Mouse (Mus musculus) layer of hippocampus, adult 2 months (tissue): ENCODE measurements at regions not wholly inside any gene's neighbourhood (a gene's known extent, or its start where the extent isn't known, plus 50 kb on each side); places are given as distances from the start of the nearest gene placed in this dataset.
A peak's percentile ranks its signal among the peaks of the same experiment; 100 is the strongest.
"Not testable (repeated sequence)": the region's sequence is repeated elsewhere in the genome, so short reads cannot be mapped to it uniquely, and the experiment has no call there.

Source experiments
- DNase-seq, 2 experiments: peaks; one replicate each; pipeline ENCODE4 v3.0.0; 2022; ENCODE audit warnings: low spot score in 2 of 2
- H3K27ac ChIP-seq: fragments of 200-600 bp; 2 replicates; pipeline ENCODE4 v1.8.1; 2022
- H3K4me3 ChIP-seq: fragments of 200-600 bp; 2 replicates; pipeline ENCODE4 v1.8.1; 2022; ENCODE audit warnings: mild to moderate bottlenecking
- CTCF ChIP-seq: fragments of 200-600 bp; conservative IDR thresholded peaks from 2 replicates; pipeline ENCODE4 v1.8.1; 2022; ENCODE audit warnings: antibody characterized with exemption, mild to moderate bottlenecking, moderate library complexity

- no peak for TF ChIP-seq CTCF
- DNase-seq, result no peak
- Histone ChIP-seq H3K27ac (no peak overlapping the region), H3K4me3 (no peak overlapping the region)
These were observed 328.3 kb upstream of the Nox3 start for GRCm38 (mm10) chr17:4024384-4024783.

DNA sequence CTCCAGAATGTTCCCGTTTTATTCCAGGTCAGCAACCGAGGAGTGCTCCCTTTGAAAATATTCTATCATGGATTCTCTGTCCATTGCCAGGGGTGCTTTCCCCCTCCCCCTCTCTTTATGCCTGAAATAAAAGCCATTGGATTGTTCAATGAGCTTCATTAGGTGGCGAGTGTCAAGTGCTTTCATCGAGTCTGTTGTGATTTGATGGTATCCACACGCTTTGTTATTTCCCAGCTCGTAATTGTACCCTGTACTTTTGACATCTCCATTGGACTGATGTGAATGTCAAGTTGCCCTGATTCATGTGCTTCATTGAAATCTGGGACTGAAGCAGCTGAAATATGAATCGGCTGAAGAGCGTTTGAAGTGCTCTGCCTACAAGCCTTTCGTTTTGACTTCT lies 333.1 kb upstream of the Nox3 start:
- no peak overlapping the region for H3K4me3 ChIP-seq
- no peak for TF ChIP-seq CTCF
- DNase-seq, result no peak
- no peak overlapping the region for H3K27ac ChIP-seq

DNA sequence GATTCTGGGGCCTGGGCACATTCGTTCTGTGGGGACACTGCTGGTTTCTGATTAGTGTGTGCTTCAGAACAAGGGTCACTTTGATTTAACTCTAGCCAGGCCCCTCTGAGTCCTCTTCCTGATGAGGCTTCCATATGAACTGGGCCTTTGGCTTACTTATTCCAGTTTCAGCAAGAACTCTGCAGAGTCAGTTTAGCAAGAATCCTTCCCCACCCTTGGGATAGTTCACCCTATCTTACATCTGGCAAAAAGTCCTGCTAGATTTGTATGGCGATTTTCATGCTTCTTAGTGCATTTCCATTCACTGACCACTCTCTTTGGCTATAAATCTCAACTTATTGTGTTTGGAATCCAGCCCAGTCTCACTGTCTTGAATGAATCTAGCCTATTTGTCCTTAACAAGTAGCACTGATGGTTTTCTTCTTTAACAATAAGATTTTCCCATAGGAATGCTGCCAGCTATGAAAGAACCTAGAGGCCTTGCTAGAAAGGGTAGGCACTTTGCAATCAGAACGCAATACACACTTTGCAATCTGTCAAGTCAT lies 338.8 kb upstream of the Nox3 start:
- H3K4me3 ChIP-seq, result no peak overlapping the region
- TF ChIP-seq CTCF, result no peak
- no peak overlapping the region for H3K27ac ChIP-seq
- no peak for DNase-seq

DNA sequence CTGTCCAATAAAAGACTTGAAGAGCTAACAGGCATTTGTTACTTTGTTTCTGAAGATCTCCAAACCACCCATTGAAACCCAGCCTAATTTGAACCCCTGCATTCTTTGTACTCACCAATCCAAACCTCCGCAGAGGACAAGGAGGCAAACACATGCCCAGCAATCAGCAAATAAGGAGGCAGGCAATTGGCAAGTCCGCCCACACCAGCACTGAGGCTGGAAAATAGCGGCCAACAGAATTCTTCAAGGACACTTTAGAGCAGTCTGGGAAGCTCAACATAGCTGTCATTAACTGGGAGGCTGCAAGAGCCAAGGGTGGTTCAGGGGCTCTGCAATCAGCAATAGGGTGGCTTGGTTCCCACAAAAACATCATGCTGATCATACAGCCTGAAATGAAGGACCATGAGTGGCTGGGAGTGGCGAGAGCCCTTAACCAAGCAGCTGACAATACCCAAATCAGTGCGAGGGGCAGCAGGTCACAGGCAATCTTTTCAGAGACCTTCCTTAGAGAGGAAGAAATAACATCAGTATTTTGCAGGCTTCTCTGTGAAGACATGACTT lies 344.1 kb upstream of the Nox3 start:
- DNase-seq, result no peak
- Histone ChIP-seq H3K4me3 (no peak overlapping the region), H3K27ac (no peak overlapping the region)
- TF ChIP-seq CTCF, result no peak

DNA sequence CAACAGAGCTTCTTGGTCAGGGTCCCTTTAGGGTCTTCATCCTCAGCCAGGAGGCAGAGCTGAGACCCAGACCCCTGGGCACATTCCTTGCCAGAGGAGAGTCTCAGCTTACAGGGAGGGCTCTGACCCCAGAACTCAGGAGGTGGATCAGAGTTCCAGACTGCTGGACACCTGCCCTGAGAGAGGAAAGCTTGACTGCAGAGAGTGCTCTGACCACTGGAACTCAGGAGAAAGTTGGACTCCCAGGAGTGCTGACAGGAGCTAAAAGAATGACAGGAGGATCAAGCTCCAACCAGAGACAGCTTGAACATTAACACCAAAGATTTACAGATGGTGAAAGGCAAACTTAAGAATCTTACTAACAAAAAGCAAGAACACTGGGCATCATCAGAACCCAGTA lies 364.1 kb upstream of the Nox3 start:
- not testable (repeated sequence) for H3K4me3 ChIP-seq, DNase-seq, H3K27ac ChIP-seq

DNA sequence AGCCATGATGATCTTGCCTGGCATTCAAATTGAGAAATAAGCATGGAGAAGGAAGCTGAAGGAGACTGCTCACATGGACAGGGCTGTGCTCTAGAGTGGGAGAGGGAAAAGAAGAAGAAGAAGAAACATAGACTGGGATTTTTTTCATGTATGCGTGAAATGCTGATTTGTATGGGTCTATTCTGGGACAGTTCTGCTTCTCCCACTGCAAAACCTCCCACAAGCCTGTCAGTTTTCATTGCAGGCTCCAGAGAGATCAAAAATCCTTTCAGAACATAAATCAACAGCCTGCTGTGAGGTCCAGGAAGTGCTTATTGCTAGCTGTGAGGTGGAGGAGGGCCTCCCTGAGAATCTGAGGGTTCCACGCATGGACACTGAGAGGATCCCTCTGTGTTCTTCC lies 377.3 kb upstream of the Nox3 start:
- no peak for TF ChIP-seq CTCF
- peak in 1 of 2 experiments; percentile 8 for DNase-seq
- Histone ChIP-seq H3K4me3 (no peak overlapping the region), H3K27ac (peak overlapping the region; percentile 51)

DNA sequence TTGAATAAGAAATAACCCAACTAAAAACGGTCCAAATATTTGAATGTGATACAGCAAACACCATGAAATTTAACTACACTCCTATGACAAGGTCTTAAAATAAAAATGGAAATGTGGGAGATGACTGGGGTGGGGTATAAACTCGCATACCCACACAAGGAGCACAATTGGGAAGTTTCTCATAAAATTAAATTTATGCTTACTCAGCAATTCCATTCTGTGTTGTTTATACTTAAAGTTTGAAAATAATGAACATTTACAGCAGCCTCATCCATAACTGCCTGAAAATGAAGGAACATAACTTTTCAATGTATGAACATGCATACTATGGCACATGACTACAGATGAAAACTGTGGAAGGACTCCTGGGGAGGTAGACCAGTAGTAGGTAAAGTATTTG lies 384.5 kb upstream of the Nox3 start:
- TF ChIP-seq CTCF, result no peak
- H3K27ac ChIP-seq, result no peak overlapping the region
- DNase-seq, result no peak
- H3K4me3 ChIP-seq, result no peak overlapping the region

DNA sequence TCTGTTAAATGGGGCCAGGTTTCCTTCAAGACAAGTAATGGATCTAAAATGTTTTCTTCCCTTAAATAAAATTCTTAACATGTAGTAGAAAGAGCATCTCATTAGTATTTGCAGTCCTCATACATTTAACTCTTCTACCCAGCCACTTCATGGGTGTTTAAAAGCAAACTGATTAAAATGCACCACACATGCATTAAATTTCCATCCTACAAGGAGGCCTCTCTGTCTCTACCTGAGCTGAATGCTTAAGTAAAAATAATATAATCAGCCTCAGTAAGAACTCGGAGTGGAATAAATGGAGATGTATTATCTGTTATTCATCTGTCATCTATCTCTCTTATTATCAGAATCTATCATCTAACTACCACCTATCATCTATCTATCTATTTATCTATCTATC lies 398.6 kb upstream of the Nox3 start:
- no peak for DNase-seq
- TF ChIP-seq CTCF, result no peak
- Histone ChIP-seq H3K27ac (no peak overlapping the region), H3K4me3 (no peak overlapping the region)

- Histone ChIP-seq H3K27ac (no peak overlapping the region), H3K4me3 (no peak overlapping the region)
- no peak for DNase-seq
- TF ChIP-seq CTCF, result no peak
These were observed 407.3 kb upstream of the Nox3 start for GRCm38 (mm10) chr17:4103321-4103720.

DNA sequence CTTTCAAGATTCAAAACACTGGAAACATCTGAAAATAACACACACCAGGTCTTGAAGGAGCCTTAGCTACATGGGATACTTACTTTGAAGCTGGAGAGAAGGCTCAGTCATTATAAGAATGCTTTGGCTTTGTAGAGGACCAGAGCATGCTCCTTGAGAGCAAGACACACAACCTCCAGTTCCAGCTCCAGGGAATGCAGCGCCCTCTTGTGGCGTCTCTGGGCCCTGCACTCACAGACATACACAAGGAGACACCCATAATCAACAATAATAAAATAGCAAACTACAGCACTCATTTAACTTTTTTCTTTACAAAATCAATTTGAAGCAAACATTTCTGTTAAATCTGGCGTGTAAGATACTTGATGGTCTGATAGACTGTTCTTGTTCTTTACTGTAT lies 413.2 kb upstream of the Nox3 start:
- peak; percentile 74 for TF ChIP-seq CTCF
- Histone ChIP-seq H3K27ac (no peak overlapping the region), H3K4me3 (no peak overlapping the region)
- peak in 1 of 2 experiments; percentile 25 for DNase-seq

DNA sequence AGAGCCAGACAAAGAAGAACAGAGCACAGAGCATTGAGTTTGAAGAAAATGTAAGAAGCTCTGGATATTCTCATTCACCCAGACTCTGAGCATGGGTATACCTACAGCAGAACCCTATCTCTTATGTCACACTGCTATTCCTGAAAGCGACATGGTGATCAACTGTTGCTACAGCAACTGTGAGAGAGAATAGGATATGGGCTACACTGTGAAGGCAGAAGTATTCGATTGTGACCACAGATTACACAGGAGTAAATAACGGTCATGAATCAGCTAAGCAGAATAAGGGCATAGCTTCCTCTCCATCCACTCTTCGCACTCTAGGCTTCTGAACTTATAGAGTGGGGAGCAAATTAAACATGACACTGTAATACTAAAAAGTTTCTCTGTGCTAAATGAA lies 417.0 kb upstream of the Nox3 start:
- Histone ChIP-seq H3K4me3 (no peak overlapping the region), H3K27ac (no peak overlapping the region)
- DNase-seq, result no peak
- no peak for TF ChIP-seq CTCF

DNA sequence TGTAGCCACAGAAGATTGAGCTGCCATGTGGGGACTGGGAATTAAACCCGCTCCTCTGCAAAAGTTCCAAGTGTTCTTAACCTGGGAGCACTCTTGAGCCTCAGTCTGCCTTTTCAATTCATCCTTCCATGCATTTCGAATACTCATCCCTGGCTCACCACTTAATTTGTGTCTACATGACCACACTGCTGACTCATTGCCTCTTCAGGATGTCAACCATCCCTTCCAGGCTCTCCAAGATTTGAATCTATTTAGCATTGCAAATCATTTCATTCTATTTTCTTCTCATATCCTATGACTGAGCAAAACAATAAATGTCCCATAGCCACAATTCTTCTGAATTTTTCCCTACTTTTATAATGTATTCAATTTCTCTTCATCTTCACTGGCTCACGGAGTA lies 420.4 kb upstream of the Nox3 start:
- no peak overlapping the region for H3K4me3 ChIP-seq
- no peak for TF ChIP-seq CTCF
- no peak for DNase-seq
- no peak overlapping the region for H3K27ac ChIP-seq

DNA sequence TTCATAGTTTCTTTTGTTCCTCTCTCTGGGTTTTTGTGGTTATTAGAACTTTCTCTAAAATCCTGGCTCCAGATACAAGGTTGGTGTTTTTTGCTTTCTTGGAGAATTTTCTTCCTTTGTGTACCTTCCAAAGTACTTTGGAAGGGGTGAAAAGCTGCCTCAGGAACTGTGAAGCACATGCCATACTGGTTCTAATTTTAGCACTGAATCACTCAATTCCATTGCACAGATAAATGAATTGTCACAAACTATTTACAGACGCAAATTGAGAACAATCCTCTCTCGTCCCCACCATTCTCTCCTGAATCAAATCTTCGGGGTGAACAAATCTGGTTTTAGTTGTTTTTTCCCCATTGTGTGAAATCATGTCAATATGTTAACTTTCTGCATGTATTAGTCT lies 437.6 kb upstream of the Nox3 start:
- Histone ChIP-seq H3K27ac (no peak overlapping the region), H3K4me3 (no peak overlapping the region)
- no peak for DNase-seq
- no peak for TF ChIP-seq CTCF

- no peak for DNase-seq
- no peak overlapping the region for H3K27ac ChIP-seq
- no peak for TF ChIP-seq CTCF
- H3K4me3 ChIP-seq, result no peak overlapping the region
These were observed 467.4 kb upstream of the Nox3 start for GRCm38 (mm10) chr17:4163502-4163901.

GRCm38 (mm10) chr17:4173951-4174361 lies 477.9 kb upstream of the Nox3 start:
- Histone ChIP-seq H3K27ac (no peak overlapping the region), H3K4me3 (no peak overlapping the region)
- DNase-seq, result no peak
- TF ChIP-seq CTCF, result no peak
